Mouse (Mus musculus) B cell, adult 2 months (primary cell): ENCODE results near the gene Lhb.
"Not testable (repeated sequence)": the region's sequence is repeated elsewhere in the genome, so short reads cannot be mapped to it uniquely, and the experiment has no call there.

ENCODE experiments used
- DNase-seq, 2 experiments: peaks; one replicate each; pipeline ENCODE4 v3.0.0; 2022

Lhb gene

DNA sequence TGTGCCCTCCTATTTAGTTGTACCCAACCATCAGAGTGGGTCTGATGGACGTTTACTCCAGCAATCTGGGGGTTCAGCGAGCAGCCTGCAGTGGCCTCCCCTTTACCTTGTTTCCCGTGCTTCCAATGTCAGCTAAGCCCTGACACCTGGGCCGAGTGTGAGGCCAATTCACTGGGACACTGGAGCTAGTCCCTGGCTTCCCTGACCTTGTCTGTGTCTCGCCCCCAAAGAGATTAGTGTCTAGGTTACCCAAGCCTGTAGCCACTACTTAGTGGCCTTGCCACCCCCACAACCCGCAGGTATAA, at the start of gene Lhb:
Lhb (plus strand) TSS at position 206 of the 305 bp plus-strand sequence.
- no peak for DNase-seq

DNA sequence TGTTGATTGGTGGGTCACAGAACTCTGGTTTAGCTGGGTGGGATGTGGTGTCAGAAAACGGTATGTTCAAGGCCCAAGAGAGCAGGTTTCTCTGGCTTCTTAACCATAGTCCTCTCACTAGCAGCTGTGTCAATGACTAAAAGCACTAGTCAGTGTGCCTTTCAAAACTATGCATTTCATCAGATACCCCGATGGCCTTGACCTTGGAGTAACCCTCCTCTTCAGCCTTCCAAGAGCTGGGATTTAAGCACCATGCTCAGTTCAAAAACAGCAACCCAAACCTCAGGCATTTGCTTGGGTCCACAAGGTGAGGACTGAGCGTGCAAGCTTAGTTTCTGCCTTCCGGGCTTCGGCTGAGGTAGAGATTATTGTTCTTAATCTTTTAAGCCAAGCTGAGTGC, 48.2 kb upstream of the Lhb start:
- no peak for DNase-seq

DNA sequence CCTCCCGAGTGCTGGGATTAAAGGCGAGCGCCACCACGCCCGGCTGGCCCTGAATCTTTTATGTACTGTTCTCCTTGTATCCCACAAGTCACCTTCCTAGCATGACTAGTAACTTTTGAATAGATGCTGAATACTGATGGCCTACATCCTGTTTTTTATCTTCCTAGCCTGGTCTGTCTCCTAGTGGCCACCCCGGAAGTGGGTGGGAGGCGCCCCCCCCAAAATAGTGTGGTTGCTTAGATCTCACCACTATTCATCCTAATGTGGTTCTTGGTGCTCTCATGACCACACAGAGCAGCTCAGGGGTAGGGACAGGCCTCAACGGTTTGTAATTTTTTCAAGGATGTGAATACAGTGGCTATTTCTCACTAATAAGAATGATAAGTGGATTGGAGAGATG, 46.0 kb upstream of the Lhb start:
- DNase-seq, result no peak

DNA sequence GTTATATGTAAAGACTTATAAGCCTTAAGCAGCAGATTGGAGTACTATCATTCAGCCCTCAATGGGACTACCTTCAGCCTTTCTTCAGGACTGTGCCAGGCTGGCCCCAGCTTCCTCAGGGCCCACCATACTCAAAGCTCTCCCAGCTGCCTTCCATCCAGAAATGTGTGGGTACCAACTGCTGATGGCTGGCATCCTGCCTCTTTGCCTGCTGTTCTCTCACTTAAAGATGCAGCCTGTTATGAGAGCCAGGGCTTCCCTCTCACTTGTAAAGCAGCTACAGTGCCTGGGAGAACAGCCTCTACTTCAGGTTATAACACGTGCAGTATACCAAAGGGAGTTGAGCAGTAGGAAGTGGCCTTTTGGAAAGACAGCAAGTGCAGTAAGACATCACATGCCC, 44.6 kb upstream of the Lhb start:
- no peak for DNase-seq

DNA sequence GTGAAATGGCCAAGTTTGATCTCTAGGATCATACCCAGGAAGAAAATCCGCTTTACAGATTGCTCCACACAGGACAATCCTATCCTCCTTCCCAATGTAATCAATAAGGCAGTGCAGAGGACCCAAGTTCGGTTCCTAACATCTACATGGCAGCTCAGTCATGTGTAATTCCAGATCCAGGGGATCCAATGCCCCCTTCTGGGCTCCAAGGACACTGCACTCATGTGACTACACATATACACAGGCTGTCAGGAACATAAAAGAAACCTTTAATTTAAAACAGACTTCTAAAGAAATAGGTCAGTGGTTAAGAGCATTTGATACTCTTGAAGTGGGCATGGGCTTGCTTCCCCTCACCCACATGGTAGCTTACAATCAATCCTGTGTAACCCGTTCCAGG, 34.5 kb upstream of the Lhb start:
- DNase-seq, result no peak

DNA sequence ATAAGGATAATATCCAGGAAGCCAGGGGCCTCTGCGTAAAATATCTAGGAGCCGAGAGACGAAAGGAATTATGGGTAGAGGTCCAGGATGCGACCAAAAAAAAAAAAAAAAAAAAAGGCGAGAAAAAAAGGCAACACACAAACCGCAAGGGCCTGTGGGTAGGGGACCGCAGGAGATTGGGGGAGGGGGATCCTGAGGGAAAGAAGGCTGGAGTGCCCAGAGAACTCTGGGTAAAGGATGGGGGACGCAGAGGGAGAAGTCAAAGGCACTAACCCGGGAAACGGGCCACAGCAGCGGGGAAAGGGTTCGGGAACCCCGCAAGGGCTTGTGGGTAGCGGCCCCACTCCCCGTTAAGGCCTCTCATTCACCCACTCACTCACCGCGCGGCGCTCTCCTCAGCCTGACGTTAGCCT, 25.5 kb upstream of the Lhb start:
- no peak for DNase-seq

DNA sequence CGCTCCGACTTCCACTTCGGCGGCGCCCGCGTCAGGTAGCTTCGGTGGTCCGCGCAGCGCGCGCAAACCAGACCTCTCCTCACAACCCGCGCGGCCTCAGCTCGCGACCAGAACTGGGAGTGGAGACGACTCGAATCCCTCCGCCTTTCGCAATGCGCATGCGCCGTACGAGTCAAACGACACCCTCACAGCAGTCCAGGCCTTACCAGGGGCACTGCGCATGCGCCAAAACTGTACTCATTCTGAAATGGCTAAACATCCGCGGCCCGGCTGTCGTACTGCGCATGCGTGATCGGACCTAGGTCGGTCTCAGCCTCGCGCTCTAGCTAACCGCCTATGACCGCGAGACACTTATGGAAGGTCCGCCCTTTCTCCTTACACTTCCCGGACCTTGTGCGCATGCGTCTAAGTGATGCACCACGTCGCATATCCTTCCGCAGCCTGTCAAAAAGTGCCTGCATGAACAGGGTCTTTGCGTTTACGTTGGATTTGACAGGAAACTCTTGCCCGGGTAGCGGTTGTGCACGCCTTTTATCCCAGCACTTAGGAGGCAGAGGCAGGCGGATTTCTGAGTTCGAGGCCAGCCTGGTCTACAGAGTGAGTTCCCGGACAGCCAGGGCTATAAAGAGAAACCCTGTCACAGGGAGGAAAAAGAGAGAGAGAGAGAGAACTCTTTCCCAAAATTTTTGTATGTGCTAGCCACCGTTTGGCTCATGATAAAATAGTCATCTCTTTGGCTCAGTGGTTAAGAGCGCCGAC, 24.9 kb upstream of the Lhb start, which contains the start of gene Snrnp70:
Snrnp70 (minus strand) TSS at position 165 of the 759 bp plus-strand sequence.
- DNase-seq, result peak; percentile 99

DNA sequence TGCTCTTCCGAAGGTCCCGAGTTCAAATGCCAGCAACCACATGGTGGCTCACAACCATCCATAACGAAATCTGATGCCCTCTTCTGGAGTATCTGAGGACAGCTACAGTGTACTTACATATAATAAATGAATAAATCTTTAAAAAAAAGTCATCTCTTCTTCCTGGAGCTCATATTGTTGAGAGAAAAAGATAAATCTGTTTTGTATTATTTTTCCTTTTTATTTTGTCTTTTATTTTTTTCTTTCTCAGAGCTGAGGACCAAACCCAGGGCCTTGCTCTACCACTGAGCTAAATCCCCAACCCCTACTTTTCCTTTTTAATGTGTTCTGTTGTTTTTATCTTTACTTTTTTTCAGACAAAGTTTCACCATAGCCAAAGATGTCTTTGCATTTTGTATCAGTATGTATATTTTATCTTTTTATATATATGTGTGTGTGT, 24.3 kb upstream of the Lhb start:
- DNase-seq, result not testable (repeated sequence)

DNA sequence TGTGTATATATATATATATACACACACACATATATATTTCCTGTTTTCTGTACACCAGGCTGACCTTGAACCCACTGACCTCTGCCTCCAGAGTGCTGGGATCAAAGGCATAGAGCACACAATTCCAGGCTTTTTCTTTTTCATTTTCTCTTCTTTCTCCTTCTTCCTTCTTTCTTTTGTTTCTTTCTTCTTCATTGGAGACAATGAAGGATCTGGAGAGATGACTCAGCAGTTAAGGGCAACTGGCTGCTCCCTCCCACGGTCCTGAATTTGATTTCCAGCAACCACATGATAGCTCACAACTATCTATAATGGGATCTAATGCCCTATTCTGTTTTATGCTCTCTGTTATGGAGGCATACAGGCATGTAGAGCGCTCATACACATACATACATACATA, 23.8 kb upstream of the Lhb start:
- no peak for DNase-seq

DNA sequence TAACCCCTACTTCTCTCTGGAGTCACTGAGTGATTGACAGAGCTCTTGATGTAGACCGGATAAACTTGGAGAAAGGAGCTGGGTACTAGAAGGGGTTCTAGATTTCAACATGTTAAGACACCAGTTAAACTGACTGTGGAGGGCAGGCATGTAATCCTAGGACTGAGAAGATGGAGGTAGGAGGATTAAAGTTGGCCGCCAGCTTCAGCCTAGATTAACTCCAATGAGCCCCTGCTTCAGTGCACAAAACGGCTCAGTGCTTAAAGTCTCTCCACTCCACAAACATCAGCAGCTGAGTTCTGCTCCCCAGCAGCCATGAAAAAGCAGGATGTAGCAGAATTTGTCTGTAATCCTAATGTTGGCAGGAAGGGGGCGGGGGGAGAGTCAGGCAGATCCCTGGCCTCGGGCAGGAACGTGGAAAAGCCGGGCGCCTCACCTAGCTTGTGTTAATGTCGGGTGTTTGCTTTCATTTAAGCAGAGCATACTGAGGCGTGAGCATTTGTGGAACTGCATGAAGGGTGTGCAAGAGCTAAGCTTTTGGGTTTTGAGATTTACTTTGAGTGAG, 19.0 kb upstream of the Lhb start:
- DNase-seq, result no peak

DNA sequence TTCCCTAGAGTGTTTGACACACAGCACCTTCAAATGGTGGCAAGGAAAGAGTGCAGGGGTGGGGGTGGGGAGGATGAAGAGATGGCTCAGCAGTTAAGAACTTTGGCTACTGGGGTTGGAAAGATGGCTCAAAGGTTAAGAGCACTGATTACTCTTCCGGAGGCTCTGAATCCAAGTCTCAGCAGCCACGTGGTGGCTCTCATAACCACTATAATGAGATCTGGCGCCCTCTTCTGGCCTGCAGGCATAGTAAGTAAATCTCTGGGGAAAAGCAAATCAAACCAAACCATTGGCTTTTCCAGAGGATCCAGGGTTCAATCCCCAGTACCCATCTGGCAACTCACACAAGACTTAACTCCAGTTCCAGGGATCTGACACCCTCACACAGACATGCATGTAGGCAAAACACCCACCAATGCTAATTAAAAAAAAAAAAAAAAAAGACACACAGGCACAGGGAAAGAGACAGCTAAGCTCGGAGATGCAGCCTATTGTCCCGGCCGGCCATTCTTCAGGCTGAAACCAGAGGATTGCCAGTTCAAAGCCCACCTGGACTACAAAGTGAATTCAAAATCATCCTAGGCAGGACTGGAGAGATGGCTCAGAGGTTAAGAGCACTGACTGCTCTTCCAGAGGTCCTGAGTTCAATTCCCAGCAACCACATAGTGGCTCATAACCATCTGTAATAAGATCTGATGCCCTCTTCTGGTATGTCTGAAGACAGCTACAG, 16.9 kb upstream of the Lhb start:
- peak; percentile 79 to 80 for DNase-seq

DNA sequence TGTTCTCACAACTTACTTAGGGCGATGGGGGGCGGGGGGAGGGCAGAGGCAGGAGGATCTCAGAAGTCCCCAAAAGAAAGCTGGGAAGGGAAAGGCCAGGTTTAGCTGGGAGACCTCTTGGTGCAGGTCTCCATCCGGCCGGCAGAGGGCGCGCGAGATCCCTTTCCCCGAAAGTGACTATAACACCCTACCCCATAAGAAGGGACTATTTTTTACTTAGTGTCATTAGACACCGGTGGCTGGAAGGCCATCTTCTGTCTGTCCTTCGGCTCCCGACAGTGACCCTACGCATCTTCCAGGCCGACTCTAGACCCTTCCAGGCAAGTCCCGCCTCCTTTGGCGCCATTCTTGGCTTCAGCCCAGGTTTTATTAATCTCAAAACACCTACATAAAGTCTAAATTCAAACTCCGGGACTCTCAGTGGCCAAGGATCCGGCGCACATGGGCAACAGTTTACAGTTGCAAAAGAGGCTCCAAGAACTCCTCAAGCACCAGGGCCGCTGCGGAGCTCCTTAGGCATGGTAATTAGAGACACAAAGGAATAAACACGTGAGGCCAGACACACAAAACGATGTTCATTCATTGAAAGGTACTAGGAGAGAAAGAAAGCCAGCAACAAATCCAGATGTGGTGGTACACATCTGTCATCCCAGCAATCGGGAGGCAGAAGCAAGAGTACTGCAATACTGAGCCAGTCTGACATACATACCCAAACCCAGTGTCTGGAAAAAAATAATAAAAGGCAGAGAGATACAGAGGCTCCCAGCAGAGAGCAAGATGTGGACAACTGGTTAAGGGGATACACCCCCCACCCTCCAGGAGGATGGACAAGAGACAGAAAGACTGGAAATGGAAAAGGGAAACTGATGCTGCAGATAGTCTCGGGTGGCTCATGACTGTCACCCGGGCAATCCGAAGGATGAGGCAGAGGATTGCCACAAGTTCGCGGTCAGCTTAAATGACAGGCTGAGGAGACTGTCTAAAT, 15.2 kb upstream of the Lhb start, which contains the start of gene Kcna7:
Kcna7 (plus strand) TSS at position 563 of the 985 bp plus-strand sequence.
- peak; percentile 84 for DNase-seq

DNA sequence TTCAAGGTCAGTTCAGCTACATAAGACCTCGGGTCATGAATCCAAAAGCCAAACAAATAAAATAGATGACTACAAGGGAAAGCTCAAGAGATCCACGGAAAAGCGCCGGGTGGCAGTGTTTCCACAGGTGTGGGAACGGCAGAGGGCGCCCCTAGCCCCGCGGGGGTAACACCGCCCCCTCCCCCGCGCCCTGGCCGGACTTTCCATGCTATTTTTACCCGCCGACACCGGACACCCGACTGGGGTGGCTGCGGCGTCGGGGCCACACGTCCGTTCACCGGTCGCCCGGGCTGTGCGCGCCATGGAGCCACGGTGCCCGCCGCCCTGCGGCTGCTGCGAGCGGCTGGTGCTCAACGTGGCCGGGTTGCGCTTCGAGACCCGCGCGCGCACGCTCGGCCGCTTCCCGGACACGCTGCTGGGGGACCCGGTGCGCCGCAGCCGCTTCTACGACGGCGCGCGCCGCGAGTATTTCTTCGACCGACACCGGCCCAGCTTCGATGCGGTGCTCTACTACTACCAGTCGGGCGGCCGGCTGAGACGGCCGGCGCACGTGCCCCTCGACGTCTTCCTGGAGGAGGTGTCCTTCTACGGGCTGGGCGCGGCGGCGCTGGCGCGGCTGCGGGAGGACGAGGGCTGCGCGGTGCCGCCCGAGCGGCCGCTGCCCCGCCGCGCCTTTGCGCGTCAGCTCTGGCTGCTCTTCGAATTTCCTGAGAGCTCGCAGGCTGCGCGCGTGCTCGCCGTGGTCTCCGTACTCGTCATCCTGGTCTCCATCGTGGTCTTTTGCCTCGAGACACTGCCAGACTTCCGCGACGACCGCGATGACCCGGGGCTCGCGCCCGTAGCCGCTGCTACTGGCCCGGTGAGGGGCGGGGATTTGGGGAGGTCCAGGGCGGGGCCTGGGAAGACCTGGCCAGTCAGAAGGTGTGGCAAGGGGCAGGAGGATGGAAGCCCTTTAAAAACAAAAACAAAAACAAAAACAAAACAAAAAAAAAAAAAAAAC, 14.2 kb upstream of the Lhb start:
- DNase-seq, result peak; percentile 16 to 36

DNA sequence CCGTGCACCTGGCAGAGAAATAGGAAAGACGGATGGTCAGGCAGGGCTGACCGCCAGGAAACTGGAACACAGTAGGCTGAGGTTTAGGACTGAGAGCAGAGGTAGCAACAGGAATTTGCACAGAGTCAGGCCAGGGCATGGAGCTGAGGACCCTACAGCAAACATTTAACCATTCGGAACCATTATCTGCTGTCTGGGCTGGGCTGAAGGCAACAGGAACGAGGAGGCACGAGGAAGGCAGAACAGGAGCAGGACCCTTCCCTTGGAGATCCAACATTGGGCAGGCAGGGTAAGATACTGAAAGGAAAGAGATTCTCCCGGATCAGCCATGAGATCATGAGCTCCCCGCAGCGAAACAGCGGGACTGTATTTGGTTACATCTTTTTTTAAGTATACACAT, 12.8 kb upstream of the Lhb start:
- DNase-seq, result no peak

DNA sequence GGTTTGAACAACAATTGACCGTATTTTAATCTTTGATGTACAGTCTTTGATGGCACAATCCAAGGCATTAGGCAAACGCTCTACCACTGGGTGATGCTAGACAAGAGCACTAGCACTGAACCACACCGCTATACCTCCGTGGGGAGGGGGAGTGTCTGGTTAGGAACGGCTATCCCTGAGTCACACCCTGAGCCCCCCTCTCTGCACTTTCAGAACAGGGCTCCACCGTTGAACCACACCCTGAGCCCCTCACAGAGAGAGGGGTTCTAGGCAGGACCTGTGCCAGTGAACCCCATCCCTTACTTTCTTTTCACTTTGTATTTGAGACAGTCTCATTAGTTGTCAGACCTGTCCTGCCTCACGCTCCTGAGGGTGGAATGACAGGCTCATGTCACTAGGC, 12.3 kb upstream of the Lhb start:
- no peak for DNase-seq

DNA sequence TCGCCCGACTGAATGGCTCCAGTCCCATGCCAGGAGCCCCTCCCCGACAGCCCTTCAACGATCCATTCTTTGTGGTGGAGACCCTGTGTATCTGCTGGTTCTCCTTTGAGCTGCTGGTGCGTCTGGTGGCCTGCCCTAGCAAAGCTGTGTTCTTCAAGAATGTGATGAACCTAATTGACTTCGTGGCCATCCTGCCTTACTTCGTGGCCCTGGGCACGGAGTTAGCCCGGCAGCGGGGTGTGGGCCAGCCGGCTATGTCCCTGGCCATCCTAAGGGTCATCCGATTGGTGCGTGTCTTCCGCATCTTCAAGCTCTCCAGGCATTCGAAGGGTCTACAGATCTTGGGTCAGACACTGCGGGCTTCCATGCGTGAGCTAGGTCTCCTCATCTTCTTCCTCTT, 11.7 kb upstream of the Lhb start:
- no peak for DNase-seq

DNA sequence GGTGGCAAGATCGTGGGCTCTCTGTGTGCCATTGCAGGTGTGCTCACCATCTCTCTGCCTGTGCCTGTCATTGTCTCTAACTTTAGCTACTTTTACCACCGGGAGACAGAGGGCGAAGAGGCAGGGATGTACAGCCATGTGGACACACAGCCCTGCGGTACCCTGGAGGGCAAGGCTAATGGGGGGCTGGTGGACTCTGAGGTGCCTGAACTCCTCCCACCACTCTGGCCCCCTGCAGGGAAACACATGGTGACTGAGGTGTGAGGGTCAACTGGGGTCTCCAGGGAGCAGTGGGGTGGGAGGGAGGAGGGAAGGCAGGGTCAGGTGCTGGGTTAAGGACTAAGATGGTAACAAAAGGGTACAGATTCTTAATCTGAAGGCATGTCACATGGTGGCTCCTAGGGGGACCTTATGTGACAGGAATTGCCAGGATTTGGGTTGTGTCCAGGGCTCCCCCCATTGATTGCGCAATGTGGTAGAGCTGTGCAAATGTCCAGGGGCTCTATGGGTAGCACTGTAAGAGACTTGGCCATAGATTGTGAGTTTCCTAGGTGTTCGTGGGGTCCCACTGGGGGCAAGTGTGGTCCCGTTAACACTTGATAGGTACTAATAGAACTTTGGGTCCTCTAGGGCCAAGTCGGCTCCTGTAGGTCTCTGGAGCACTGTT, 11.0 kb upstream of the Lhb start:
- DNase-seq, result no peak

DNA sequence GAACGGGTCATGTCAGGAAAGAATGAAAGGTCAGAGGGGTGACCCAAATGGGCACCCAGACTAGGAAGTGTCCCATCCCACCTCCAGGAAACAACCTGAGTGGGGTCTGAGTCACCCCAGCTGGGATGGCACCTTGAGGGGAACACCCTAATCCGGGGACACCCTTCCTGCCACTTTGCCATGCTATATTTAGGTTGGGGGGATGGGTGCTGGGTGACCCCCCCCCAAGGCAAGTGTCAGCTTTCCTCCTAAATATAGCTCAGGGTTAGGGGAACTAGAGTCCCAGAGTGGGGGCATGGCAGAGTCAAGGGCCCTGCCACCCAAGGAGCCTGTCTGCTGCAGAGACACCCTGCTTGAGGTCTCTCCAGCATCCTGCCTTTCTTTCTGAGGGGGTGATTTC, 8.2 kb upstream of the Lhb start:
- DNase-seq, result no peak

DNA sequence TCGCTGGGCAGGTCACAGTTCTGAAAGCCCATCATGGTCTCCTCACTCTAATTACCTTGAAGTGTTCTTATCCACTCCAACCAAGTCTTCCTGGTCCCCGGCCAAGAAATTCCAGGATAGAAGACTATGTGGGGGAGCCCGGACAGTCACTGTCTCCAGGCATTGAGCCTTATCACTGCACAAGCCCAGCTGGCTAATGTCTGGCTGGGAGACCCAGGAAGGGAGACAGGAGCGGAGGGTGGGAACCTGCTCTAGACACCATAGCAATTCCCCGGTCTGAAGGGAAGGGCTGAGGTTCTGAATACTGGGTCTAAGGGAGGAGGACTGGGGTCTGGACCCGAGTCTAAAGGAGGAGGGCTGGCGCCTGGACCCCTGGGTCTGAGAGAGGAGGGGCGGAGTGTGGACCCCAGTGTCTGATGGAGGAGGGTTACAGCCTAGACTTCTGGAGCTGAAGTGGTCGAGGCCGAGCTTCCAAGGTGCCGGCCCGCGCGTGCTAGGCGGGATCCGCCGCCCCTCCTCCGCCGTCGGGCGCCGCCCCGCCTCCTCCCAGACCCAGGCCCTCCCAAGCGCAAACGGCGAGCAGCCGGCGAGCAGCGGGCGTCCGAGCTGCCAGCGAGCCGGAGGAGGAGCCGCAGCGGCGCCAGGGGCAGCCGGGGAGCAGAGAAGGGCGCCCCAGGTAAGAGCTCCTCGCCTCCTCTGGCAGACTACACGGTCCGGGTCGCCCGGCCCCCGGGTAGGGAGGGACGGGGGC, 7.3 kb upstream of the Lhb start, which contains the start of gene Ntf5:
Ntf5 (plus strand) TSS at position 583 of the 751 bp plus-strand sequence.
- peak in 1 of 2 experiments; percentile 18 for DNase-seq
